Mouse (Mus musculus): ENCODE data around the gene Trim80.
A peak's percentile ranks its signal among the peaks of the same experiment; 100 is the strongest.
"Not testable (repeated sequence)": the region's sequence is repeated elsewhere in the genome, so short reads cannot be mapped to it uniquely, and the experiment has no call there.

Trim80 gene

DNA sequence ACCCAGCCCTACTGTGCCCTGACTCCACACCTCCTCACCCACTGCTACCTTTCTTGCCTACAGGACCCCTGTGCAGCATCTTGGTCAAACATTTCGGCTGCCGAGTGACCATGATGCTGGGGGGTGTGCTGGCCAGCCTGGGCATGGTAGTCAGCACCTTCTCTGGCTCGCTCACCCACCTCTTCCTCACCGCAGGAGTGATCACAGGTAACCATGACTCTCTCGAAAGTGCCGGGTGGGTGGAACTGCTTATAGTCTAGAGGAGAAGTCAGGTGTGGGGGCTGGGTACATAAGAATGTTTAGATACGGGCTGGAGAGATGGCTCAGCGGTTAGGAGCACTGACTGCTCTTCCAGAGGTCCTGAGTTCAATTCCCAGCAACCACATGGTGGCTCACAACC lies 24.5 kb downstream of the Trim80 start:
- DNase-seq, result no peak

GRCm38 (mm10) chr11:115467217-115467618 lies 26.9 kb downstream of the Trim80 start:
- DNase-seq, result no peak

- no peak for DNase-seq
These were observed 31.8 kb downstream of the Trim80 start for GRCm38 (mm10) chr11:115472183-115472582.

GRCm38 (mm10) chr11:115473626-115474275 lies 33.4 kb downstream of the Trim80 start:
- peak; percentile 99 for DNase-seq

- peak; percentile 98 for DNase-seq
These were observed 34.8 kb downstream of the Trim80 start, which contains the start of gene Armc7 for GRCm38 (mm10) chr11:115475025-115475757. Armc7 (plus strand) TSS chr11:115475667.

GRCm38 (mm10) chr11:115475758-115476237 lies 35.5 kb downstream of the Trim80 start:
- DNase-seq, result no peak

DNA sequence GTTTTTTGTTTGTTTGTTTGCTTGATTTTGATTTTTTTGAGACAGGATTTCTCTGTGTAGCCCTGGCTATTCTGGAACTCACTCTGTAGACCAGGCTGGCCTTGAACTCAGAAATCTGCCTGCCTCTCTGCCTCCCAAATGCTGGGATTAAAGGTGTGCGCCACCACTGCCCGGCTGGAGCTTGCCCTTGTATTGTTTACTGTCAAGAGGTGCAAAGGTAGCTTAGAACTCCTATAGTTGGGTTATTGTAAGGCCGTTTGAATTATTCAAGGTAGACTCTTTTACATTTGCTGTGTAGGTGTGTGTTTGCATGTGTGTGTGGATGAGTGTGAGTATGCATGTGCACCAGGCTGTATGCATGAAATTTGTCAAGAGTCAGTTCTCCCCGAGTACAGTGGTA lies 36.3 kb downstream of the Trim80 start:
- DNase-seq, result not testable (repeated sequence)

GRCm38 (mm10) chr11:115477388-115477787 lies 37.0 kb downstream of the Trim80 start:
- DNase-seq, result not testable (repeated sequence)

GRCm38 (mm10) chr11:115478296-115478938 lies 38.1 kb downstream of the Trim80 start:
- DNase-seq, result no peak

DNA sequence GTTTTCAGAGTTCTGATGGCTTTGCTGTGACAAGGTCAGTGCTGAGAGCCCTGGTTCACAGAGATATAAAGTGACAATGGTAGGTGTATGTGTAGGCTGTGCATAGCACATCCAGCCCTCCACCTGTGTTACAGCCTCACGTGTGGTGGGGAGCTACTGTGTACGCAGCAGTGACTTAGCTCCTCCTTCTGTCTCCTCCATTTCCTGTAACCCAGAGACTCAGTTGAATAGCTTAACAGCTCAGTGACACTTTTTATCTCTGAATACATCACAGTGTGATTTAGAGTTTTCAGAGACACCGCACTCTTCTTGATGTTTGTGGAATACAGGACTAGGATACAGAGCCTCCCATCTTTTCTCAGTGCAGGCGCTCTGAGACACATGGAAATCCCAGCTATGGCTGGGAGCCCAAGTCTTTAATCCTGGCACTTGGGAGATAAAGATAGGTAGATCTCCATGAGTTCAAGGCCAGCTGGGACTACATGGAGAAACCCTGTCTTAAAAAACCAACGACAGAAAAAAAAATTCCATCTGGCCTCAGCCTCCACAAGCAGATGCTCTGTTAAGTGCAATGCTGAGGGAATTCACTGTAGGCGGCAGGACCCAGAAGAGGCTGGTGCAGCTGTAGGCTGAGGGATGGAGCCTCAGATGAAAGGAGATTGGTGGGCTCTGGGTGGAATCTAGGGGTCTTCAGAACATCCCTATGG lies 41.4 kb downstream of the Trim80 start:
- no peak for DNase-seq

DNA sequence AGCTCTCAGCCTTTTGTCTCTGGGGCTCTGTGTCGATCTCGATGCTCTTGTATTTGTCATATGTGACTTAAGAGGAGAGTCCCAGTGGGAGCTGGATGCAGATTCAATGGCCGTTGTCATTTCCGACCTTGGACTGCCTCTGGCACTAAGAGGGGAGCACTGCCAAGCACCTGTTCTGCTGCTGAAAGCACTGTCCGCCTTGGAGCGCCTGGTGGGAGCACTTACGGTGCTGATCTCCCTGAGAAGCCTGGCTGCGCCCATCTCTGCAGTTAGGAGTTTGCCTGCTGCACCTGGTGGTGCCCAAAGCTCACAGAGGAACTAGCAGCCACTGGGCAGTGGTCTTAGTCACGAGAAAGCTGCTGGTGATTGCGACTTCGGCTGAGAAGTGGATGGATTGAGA lies 42.9 kb downstream of the Trim80 start:
- DNase-seq, result no peak

GRCm38 (mm10) chr11:115483726-115484125 lies 43.4 kb downstream of the Trim80 start:
- DNase-seq, result peak; percentile 81

DNA sequence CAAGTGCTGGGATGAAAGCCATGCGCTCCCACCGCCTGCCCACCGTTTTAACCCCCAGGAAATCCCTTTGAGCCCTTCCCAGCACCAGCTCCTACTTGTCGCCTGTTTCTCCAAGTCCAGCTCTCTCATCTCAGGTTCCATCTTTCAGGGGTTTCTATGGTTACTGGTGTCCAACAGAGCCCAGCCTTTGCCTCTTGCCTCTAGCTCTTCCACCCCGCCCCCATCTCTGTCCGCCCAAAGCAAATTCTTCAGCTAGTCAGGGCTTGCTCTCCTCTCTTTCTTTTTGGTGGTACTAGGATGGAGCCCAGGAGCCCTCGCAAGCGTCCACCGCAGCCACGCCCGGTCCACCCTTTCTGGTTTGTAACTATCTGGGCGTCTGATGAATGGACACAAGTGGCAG lies 44.8 kb downstream of the Trim80 start:
- DNase-seq, result no peak

DNA sequence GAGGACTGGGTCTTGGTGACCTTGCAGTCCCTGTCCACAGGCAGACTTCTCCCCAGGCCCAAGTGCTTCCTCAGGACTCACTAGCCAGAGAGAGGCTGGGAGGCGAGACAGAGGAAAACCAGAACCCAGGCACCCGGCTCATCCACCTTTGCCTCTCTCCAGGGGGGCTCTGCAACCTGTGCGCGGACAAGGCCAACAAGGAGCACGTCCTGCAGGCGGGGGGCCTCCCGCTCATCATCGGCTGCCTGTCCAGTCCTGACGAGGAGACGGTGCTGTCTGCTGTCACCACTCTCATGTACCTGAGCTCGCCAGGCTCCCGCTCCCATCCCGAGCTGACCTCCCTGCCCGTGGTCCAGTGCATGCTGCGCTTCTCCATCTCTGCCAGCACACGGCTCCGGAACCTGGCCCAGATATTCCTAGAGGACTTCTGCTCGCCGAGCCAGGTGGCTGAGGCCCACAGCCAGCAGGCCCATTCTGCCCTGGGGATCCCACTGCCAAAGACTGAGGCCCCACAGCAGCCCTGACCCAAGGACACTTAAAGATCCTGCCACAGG lies 48.3 kb downstream of the Trim80 start:
- no peak for DNase-seq

DNA sequence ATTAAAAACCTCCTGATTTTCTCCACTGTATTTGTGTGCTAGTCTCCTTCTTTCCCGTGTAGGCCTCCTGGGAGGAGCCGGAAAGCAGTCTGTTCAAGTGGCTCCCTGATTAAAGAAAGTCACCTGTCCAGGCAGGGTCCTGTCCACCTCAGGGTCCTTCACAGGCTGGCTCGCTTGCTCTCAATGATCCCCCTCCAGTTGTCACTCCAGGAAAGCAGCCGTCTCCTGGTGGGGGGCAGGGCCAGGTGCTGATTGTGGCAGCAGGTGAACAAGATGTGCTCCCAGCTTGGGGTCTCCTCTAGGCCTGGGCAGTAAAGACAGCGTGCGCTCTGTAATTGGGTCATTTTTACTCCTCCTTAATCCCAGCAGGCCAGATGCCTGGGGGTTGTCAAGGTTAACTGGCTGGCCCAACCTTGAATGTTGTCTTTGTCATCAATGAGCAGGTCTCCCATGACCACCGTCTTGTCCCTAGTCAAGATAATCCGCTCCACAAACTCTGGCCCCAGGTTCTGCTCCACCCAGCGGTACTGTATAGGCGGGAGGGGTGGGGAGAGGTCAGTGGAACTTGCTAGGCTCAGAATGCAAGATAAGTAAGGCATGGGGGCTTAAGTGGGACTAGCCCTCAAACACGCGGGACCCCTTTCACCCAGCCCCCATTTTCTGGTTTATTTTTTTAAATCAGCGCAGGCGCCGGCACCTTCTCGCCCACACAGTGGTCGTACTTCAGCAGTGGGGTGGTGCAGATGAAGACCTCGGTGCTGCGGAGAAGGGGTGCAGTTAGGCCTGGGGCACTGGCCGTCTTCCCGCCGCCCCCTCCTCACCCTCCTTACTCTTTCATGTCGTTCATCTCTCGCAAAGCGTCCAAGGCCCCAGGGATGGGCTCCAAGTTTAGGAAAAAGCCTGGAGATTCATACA lies 50.4 kb downstream of the Trim80 start:
- DNase-seq, result no peak

DNA sequence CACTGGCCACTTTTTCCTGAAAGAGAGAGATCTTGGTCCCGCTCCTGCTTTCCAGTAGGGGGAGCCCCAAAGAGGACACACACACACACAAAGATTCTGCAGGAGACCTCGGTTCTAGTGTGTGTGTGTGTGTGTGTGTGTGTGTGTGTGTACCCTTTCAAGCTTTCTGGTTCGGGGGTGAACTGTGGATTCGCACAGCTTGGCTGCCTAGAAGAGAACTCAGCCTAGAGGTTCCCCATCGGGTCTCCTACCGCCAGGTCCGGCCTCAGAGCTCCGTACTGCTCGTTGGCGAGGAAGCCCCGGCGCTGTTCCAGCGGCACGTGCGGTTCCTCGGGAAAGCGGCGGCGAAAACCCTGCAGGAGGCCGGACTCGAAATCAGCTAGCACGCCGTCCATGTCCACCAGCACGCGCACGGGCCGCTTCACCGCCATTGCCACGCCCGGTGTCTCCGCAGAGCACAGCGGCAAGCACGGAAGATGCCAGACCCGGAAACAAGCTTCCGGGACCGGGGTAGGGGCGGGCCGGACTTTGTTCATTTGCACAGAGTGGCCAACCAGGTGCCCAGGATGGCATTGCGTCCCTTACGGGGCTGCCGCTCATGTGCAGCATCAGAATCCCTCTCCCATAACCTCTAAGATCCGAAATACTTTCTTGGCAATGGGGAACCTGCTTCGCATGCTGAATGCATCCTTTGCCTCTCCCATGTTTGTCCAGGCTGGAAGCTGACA lies 51.2 kb downstream of the Trim80 start, which contains the start of gene Nt5c:
Gene Nt5c (minus strand): TSS at position 507 of the 728 bp plus-strand sequence.
- peak; percentile 91 for DNase-seq

DNA sequence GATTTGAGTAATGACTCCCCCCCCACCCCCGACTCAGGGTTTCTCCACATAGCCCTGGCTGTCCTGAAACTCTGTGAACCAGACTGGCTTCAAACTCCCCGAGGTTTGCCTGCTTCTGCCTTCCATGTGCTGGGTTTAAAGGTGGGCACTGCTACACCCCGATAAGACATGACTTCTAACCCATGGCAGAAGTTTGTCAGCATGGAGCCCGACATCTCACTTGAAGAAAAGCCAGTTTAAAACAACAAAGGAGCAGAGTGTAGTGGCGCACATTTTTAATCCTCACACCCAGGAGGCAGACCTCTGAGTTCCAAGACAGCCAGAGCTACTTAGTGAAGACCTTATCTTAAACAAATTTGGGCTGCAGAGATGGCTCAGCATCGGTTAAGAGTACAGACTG lies 52.0 kb downstream of the Trim80 start:
- no peak for DNase-seq

GRCm38 (mm10) chr11:115496559-115496958 lies 56.2 kb downstream of the Trim80 start:
- DNase-seq, result not testable (repeated sequence)
